Mouse (Mus musculus) heart, embryonic 13.5 days (tissue): Measurements from ENCODE around the gene Frmd4a. TPM values are rescaled to one million over a fixed set of nuclear protein-coding genes. Genes with fewer than 3 reads are reported as not detected.
A peak's percentile ranks its signal among the peaks of the same experiment; 100 is the strongest.

Experiments
- ATAC-seq: fragments of 200-750 bp; cut with Nextera tagmentation; 2 replicates; pipeline ENCODE4 v1.8.0; 2017; ENCODE audit warnings: moderate TSS enrichment; ENCODE audit not compliant: insufficient number of reproducible peaks, low FRiP score, low TSS enrichment; ENCODE audit errors: extremely low read depth
- H3K27ac ChIP-seq: fragments of 300-500 bp; sonication (generic); replicated peaks from 2 replicates; pipeline ENCODE4 v1.5.1; 2015; ENCODE audit warnings: moderate library complexity, mild to moderate bottlenecking, inconsistent platforms
- H3K27me3 ChIP-seq: fragments of 300-500 bp; sonication (generic); replicated peaks from 2 replicates; pipeline ENCODE4 v1.6.1; 2015; ENCODE audit warnings: mild to moderate bottlenecking, inconsistent platforms
- H3K36me3 ChIP-seq: fragments of 300-500 bp; sonication (generic); 2 replicates; pipeline ENCODE4 v1.6.1; 2015; ENCODE audit warnings: mild to moderate bottlenecking, inconsistent platforms
- H3K4me1 ChIP-seq: fragments of 300-500 bp; sonication (generic); 2 replicates; pipeline ENCODE4 v1.6.1; 2015; ENCODE audit warnings: inconsistent platforms
- H3K4me2 ChIP-seq: fragments of 300-500 bp; sonication (generic); 2 replicates; pipeline ENCODE4 v1.6.1; 2015; ENCODE audit warnings: inconsistent platforms, mild to moderate bottlenecking, moderate library complexity
- H3K4me3 ChIP-seq: fragments of 300-500 bp; sonication (generic); 2 replicates; pipeline ENCODE4 v1.5.1; 2015; ENCODE audit warnings: moderate library complexity, mild to moderate bottlenecking, inconsistent platforms
- H3K9ac ChIP-seq: fragments of 300-500 bp; sonication (generic); 2 replicates; pipeline ENCODE4 v1.6.1; 2015; ENCODE audit warnings: inconsistent platforms, mild to moderate bottlenecking, moderate library complexity
- H3K9me3 ChIP-seq: fragments of 300-500 bp; sonication (generic); 2 replicates; pipeline ENCODE4 v1.6.1; 2016; ENCODE audit warnings: inconsistent platforms
- WGBS: fragments of 180-500 bp; shearing (Covaris S2); methylation state at CpG from one replicate; pipeline ENCODE4 v1.1.7; 2015; ENCODE audit warnings: mixed read lengths; 5-methylcytosine and 5-hydroxymethylcytosine counted together
- polyA plus RNA-seq: library from polyadenylated mRNA; unstranded; fragments of >200 nt; fragmentation: Nextera tagmentation; extraction: Ambion mirVana; gene quantifications from 2 replicates; pipeline ENCODE4 v1.2.1, GENCODE M21; 2015

The Frmd4a gene
- polyA plus RNA-seq, 1 experiment from 2014 or later, result 15.2 TPM

GRCm38 (mm10) chr2:4393046-4393445 is 375.5 kb downstream of the Frmd4a start:
- ATAC-seq, result no peak
- Histone ChIP-seq H3K4me1 (peaks cover 34% of the 10 kb centered on the region), H3K36me3 (no peaks in the 10 kb centered on the region), H3K9ac (no peak overlapping the region), H3K27ac (no peak overlapping the region), H3K9me3 (peaks cover 7% of the 10 kb centered on the region), H3K4me3 (no peak overlapping the region), H3K27me3 (no peaks in the 10 kb centered on the region), H3K4me2 (no peak overlapping the region)
- 80% methylated on average over 4 of the region's 4 CpGs for WGBS

- no peak overlapping the region for H3K27ac ChIP-seq
- no peak overlapping the region for H3K9ac ChIP-seq
- H3K4me1 ChIP-seq, result peaks cover 26% of the 10 kb centered on the region
- no peak for ATAC-seq
- 57% methylated on average over 7 of the region's 7 CpGs for WGBS
- H3K9me3 ChIP-seq, result peaks cover 7% of the 10 kb centered on the region
- H3K27me3 ChIP-seq, result no peaks in the 10 kb centered on the region
- H3K36me3 ChIP-seq, result no peaks in the 10 kb centered on the region
- no peak overlapping the region for H3K4me3 ChIP-seq
- no peak overlapping the region for H3K4me2 ChIP-seq
Measured at GRCm38 (mm10) chr2:4394641-4395040, 377.1 kb downstream of the Frmd4a start.

GRCm38 (mm10) chr2:4399721-4400120 is 382.2 kb downstream of the Frmd4a start:
- no peak overlapping the region for H3K4me2 ChIP-seq
- no peak overlapping the region for H3K9ac ChIP-seq
- no peak overlapping the region for H3K4me3 ChIP-seq
- WGBS, result 50% methylated on average over 1 of the region's 1 CpGs
- no peaks in the 10 kb centered on the region for H3K36me3 ChIP-seq
- peaks cover 3% of the 10 kb centered on the region; the same call in 1 of the 2 replicates for H3K9me3 ChIP-seq
- ATAC-seq, result no peak
- peaks cover 29% of the 10 kb centered on the region for H3K4me1 ChIP-seq
- no peak overlapping the region for H3K27ac ChIP-seq
- H3K27me3 ChIP-seq, result no peaks in the 10 kb centered on the region

- Histone ChIP-seq H3K27me3 (no peaks in the 10 kb centered on the region), H3K4me1 (peaks cover 29% of the 10 kb centered on the region), H3K27ac (peak overlapping the region; percentile 83), H3K4me3 (peak overlapping the region; percentile 78), H3K36me3 (no peaks in the 10 kb centered on the region), H3K4me2 (peak overlapping the region; percentile 90), H3K9ac (peak overlapping the region; percentile 92), H3K9me3 (peaks cover 3% of the 10 kb centered on the region; the same call in 1 of the 2 replicates)
- under 1% methylated on average over 64 of the region's 74 CpGs for WGBS
- peak; percentile 40; the same call in 1 of the 2 replicates for ATAC-seq
Measured at GRCm38 (mm10) chr2:4400771-4401596, 383.5 kb downstream of the Frmd4a start.

- H3K27me3 ChIP-seq, result no peaks in the 10 kb centered on the region
- peak overlapping the region; percentile 78 for H3K4me3 ChIP-seq
- H3K9ac ChIP-seq, result peak overlapping the region; percentile 92
- ATAC-seq, result no peak
- H3K9me3 ChIP-seq, result peaks cover 3% of the 10 kb centered on the region; the same call in 1 of the 2 replicates
- peaks cover 34% of the 10 kb centered on the region for H3K4me1 ChIP-seq
- H3K27ac ChIP-seq, result peak overlapping the region; percentile 83
- H3K4me2 ChIP-seq, result peak overlapping the region; percentile 90
- H3K36me3 ChIP-seq, result no peaks in the 10 kb centered on the region
- under 1% methylated on average over 28 of the region's 28 CpGs for WGBS
Measured at GRCm38 (mm10) chr2:4401597-4402581, 384.4 kb downstream of the Frmd4a start.

GRCm38 (mm10) chr2:4406977-4407376 is 389.5 kb downstream of the Frmd4a start:
- H3K4me1 ChIP-seq, result peaks cover 48% of the 10 kb centered on the region
- ATAC-seq, result no peak
- H3K27ac ChIP-seq, result no peak overlapping the region
- no peak overlapping the region for H3K9ac ChIP-seq
- H3K4me2 ChIP-seq, result no peak overlapping the region
- no peaks in the 10 kb centered on the region for H3K36me3 ChIP-seq
- no peaks in the 10 kb centered on the region for H3K27me3 ChIP-seq
- no peaks in the 10 kb centered on the region for H3K9me3 ChIP-seq
- 64% methylated on average over 5 of the region's 5 CpGs for WGBS
- H3K4me3 ChIP-seq, result no peak overlapping the region

GRCm38 (mm10) chr2:4409810-4410433 is 392.4 kb downstream of the Frmd4a start:
- 60% methylated on average over 8 of the region's 8 CpGs for WGBS
- Histone ChIP-seq H3K27ac (peak overlapping the region; percentile 57; the same call in 1 of the 2 replicates), H3K4me3 (no peak overlapping the region), H3K4me2 (no peak overlapping the region), H3K4me1 (peaks cover 48% of the 10 kb centered on the region), H3K27me3 (no peaks in the 10 kb centered on the region), H3K36me3 (no peaks in the 10 kb centered on the region), H3K9ac (no peak overlapping the region), H3K9me3 (no peaks in the 10 kb centered on the region)
- ATAC-seq, result no peak

- 36% methylated on average over 5 of the region's 5 CpGs for WGBS
- H3K4me1 ChIP-seq, result peaks cover 42% of the 10 kb centered on the region
- H3K27me3 ChIP-seq, result no peaks in the 10 kb centered on the region
- no peak overlapping the region for H3K4me3 ChIP-seq
- no peak overlapping the region for H3K4me2 ChIP-seq
- H3K9me3 ChIP-seq, result no peaks in the 10 kb centered on the region
- no peak overlapping the region for H3K9ac ChIP-seq
- peak overlapping the region; percentile 53; the same call in 1 of the 2 replicates for H3K27ac ChIP-seq
- no peaks in the 10 kb centered on the region for H3K36me3 ChIP-seq
- peak; percentile 8; the same call in 1 of the 2 replicates for ATAC-seq
Measured at GRCm38 (mm10) chr2:4412870-4413595, 395.5 kb downstream of the Frmd4a start.

GRCm38 (mm10) chr2:4413596-4414335 is 396.2 kb downstream of the Frmd4a start:
- Histone ChIP-seq H3K4me2 (no peak overlapping the region), H3K4me3 (no peak overlapping the region), H3K4me1 (peaks cover 41% of the 10 kb centered on the region), H3K36me3 (no peaks in the 10 kb centered on the region), H3K9ac (no peak overlapping the region), H3K27me3 (no peaks in the 10 kb centered on the region), H3K27ac (no peak overlapping the region), H3K9me3 (no peaks in the 10 kb centered on the region)
- no peak for ATAC-seq
- 88% methylated on average over 16 of the region's 16 CpGs for WGBS
